Mouse (Mus musculus): ENCODE measurements around the gene AW011738. TPM values are rescaled to one million over a fixed set of nuclear protein-coding genes. Genes with fewer than 3 reads are reported as not detected.

The AW011738 gene
- polyA plus RNA-seq, 1 experiment from 2014 or later = 0.72 TPM

DNA sequence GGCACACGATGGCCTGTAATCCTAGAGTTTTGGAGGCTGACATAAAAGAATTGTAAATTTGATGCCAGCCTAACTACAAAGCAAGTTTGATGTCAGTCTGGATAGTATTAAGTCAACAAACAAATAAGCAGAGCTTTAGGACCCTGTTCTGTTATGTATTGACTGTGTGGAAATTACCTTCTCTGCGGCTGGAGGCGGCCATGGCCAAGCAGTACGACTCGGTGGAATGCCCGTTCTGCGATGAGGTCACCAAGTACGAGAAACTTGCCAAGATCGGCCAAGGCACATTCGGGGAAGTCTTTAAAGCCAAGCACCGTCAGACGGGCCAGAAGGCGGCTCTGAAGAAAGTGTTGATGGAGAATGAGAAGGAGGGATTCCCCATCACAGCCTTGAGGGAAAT lies 10.0 kb downstream of the AW011738 start:
- ATAC-seq (ENCODE audit: insufficient read depth) (no peak), DNase-seq (no peak)
- H3K27ac ChIP-seq (ENCODE audit: low read depth) = no peak overlapping the region
- 90% methylated on average over 13 of the region's 13 CpGs for WGBS
- no peak overlapping the region for H3K4me3 ChIP-seq (ENCODE audit: low read depth, low read length)
- no peak overlapping the region for H3K9ac ChIP-seq
- no peak overlapping the region for H3K4me2 ChIP-seq
- H3K36me3 ChIP-seq (ENCODE audit: insufficient read depth) = no peaks in the 10 kb centered on the region
- H3K9me3 ChIP-seq (ENCODE audit: low read depth, low read length) = no peaks in the 10 kb centered on the region
- no peak for TF ChIP-seq CTCF (IDR thresholded peaks at IDR 0.05; ENCODE audit: low read depth)
- no peaks in the 10 kb centered on the region for H3K4me1 ChIP-seq (ENCODE audit: insufficient read depth)
- no peaks in the 10 kb centered on the region for H3K27me3 ChIP-seq (ENCODE audit: insufficient read depth, low read length)

DNA sequence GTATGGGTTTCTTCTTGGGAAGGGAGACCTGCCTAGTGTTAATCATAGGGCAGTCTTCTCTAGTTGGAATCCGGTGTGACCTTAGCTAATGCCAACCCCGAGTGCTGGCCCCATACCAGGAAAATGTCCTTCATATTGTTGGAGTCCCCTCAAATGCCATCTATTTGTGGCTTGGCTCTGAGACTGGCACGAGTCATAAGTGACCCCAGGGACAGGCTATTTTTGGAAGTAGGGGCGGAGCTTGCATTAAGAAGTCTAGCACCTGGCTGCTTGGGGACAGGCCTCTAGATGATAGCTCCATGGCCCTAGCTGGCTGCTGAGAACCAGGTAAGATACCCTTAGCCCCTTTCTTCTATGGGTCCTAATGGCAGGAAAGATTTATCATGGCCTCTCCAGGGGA lies 12.5 kb downstream of the AW011738 start, which contains the start of gene Perm1:
Gene Perm1, plus strand, starts transcription at position 220 of the 400 bp plus-strand sequence.
- no peak for DNase-seq
- Histone ChIP-seq H3K9me3 (ENCODE audit: low read depth, low read length) (no peaks in the 10 kb centered on the region), H3K27ac (ENCODE audit: low read depth) (no peak within 1 kb of the TSS), H3K27me3 (ENCODE audit: insufficient read depth, low read length) (no peaks in the 10 kb centered on the region), H3K4me2 (no peak within 1 kb of the TSS), H3K36me3 (ENCODE audit: insufficient read depth) (no peaks in the 10 kb centered on the region), H3K9ac (no peak within 1 kb of the TSS), H3K4me1 (ENCODE audit: insufficient read depth) (no peaks in the 10 kb centered on the region), H3K4me3 (ENCODE audit: low read depth, low read length) (no peak within 1 kb of the TSS)
- WGBS = 59% methylated on average over 4 of the region's 4 CpGs
- ATAC-seq (ENCODE audit: insufficient read depth) = no peak
- TF ChIP-seq CTCF (IDR thresholded peaks at IDR 0.05; ENCODE audit: low read depth) = no peak

DNA sequence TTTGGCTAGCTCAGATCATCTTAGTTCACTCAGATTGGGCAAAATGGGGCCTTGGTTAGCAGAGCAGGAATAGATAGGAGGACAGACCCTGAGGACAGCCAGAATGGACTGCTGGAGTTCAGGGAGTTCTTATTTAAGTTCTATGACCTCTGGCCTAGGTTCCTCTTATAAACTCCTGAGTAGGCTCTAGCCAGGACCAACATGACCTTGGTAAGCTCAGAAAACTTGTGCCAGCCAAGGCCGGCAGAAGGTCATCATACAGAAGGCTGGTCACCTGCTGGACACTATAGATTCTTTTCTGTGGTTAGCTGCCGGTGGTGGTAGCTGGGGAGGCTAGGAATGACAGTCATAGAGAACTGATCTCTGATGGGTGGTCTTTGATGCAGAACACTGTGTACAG lies 13.1 kb downstream of the AW011738 start:
- ATAC-seq (ENCODE audit: insufficient read depth) (no peak), DNase-seq (no peak)
- H3K9me3 ChIP-seq (ENCODE audit: low read depth, low read length) = no peaks in the 10 kb centered on the region
- H3K27ac ChIP-seq (ENCODE audit: low read depth) = no peak overlapping the region
- no peaks in the 10 kb centered on the region for H3K27me3 ChIP-seq (ENCODE audit: insufficient read depth, low read length)
- H3K4me1 ChIP-seq (ENCODE audit: insufficient read depth) = no peaks in the 10 kb centered on the region
- no peak overlapping the region for H3K4me2 ChIP-seq
- no peaks in the 10 kb centered on the region for H3K36me3 ChIP-seq (ENCODE audit: insufficient read depth)
- TF ChIP-seq CTCF (IDR thresholded peaks at IDR 0.05; ENCODE audit: low read depth) = no peak
- 79% methylated on average over 2 of the region's 2 CpGs for WGBS
- H3K4me3 ChIP-seq (ENCODE audit: low read depth, low read length) = no peak overlapping the region
- H3K9ac ChIP-seq = no peak overlapping the region

DNA sequence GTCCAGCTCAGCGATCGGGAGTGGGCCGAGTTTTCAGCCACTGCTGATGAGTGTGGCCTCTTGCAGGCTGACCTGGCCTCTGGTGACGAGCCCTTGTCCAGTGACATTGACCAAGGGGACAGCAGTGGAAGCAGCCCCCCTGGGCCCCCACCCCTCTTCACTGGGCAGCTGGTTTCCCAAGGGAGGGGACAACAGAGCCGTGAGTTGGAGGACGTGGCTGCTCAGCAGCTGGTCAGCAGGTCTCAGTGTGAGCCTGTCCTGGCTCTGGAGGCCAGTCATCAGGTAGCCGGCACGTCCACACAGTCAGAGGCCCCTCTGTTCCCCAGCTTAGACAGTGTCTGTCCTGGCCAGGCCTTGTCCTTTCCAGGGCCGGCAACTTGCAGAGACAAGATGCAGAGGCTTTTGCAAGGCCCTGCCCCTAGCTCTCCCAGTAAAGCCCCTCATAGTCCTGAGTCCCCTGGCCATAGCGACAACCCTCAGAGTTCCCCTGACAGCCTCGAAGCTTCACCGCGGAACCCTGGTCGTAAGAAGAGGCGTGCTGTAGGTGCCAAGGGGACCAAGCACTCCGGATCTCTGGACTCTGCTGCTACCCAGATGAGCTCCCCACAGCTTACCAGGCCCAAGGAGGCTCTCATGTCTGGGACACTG lies 14.0 kb downstream of the AW011738 start:
- 80% methylated on average over 16 of the region's 16 CpGs for WGBS
- no peaks in the 10 kb centered on the region for H3K27me3 ChIP-seq (ENCODE audit: insufficient read depth, low read length)
- H3K4me2 ChIP-seq = no peak overlapping the region
- ATAC-seq (ENCODE audit: insufficient read depth) (peak; percentile 52; the same call in 1 of the 2 replicates), DNase-seq (no peak)
- no peaks in the 10 kb centered on the region for H3K9me3 ChIP-seq (ENCODE audit: low read depth, low read length)
- no peak overlapping the region for H3K4me3 ChIP-seq (ENCODE audit: low read depth, low read length)
- H3K4me1 ChIP-seq (ENCODE audit: insufficient read depth) = no peaks in the 10 kb centered on the region
- TF ChIP-seq CTCF (IDR thresholded peaks at IDR 0.05; ENCODE audit: low read depth) = no peak
- H3K9ac ChIP-seq = no peak overlapping the region
- H3K36me3 ChIP-seq (ENCODE audit: insufficient read depth) = no peaks in the 10 kb centered on the region
- no peak overlapping the region for H3K27ac ChIP-seq (ENCODE audit: low read depth)

DNA sequence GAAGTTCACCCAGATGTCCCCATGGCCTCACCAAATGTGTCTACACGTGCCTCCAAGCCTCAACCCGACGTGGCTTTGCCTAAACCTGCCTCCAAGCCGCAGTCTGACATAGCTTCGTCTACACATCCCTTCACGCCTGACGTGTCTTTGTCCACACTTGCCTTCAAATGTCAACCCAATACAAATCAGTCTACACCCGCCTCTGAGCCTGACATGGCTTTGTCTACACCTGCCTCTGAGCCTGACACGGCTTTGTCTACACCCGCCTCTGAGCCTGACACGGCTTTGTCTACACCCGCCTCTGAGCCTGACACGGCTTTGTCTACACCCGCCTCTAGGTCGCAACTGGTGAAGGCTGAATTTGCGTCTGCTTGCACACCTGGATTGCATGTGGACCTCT lies 14.7 kb downstream of the AW011738 start:
- 69% methylated on average over 16 of the region's 16 CpGs for WGBS
- TF ChIP-seq CTCF (IDR thresholded peaks at IDR 0.05; ENCODE audit: low read depth) = no peak
- DNase-seq = no peak
- Histone ChIP-seq H3K9me3 (ENCODE audit: low read depth, low read length) (no peaks in the 10 kb centered on the region), H3K27ac (ENCODE audit: low read depth) (no peak overlapping the region), H3K4me3 (ENCODE audit: low read depth, low read length) (no peak overlapping the region), H3K9ac (no peak overlapping the region), H3K4me1 (ENCODE audit: insufficient read depth) (no peaks in the 10 kb centered on the region), H3K36me3 (ENCODE audit: insufficient read depth) (no peaks in the 10 kb centered on the region), H3K4me2 (no peak overlapping the region), H3K27me3 (ENCODE audit: insufficient read depth, low read length) (no peaks in the 10 kb centered on the region)
- no peak for ATAC-seq (ENCODE audit: insufficient read depth)

DNA sequence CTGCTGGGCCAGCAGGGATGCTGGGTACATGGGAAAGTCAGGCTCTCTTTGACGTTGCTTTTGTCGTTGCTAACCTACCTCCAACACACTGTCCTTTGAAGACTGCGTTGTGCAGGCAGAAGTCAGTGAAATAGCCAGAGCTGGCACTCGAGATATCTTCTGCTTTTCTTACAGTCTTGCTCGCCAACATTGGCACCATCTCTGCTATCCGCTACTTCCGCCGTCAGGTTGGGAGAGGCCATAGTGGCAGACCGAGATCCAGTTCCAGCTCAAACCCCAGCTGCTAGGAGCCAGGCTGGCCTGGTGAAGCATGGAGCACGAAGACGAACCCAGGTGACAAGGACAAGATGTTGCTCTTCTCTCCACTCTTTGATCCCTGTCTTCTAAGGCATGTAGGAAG lies 16.8 kb downstream of the AW011738 start:
- H3K27me3 ChIP-seq (ENCODE audit: insufficient read depth, low read length) = no peaks in the 10 kb centered on the region
- ATAC-seq (ENCODE audit: insufficient read depth) (no peak), DNase-seq (no peak)
- H3K27ac ChIP-seq (ENCODE audit: low read depth) = no peak overlapping the region
- no peaks in the 10 kb centered on the region for H3K9me3 ChIP-seq (ENCODE audit: low read depth, low read length)
- no peak overlapping the region for H3K4me2 ChIP-seq
- TF ChIP-seq CTCF (IDR thresholded peaks at IDR 0.05; ENCODE audit: low read depth) = no peak
- 87% methylated on average over 11 of the region's 11 CpGs for WGBS
- H3K4me1 ChIP-seq (ENCODE audit: insufficient read depth) = no peaks in the 10 kb centered on the region
- H3K9ac ChIP-seq = no peak overlapping the region
- no peaks in the 10 kb centered on the region for H3K36me3 ChIP-seq (ENCODE audit: insufficient read depth)
- no peak overlapping the region for H3K4me3 ChIP-seq (ENCODE audit: low read depth, low read length)

DNA sequence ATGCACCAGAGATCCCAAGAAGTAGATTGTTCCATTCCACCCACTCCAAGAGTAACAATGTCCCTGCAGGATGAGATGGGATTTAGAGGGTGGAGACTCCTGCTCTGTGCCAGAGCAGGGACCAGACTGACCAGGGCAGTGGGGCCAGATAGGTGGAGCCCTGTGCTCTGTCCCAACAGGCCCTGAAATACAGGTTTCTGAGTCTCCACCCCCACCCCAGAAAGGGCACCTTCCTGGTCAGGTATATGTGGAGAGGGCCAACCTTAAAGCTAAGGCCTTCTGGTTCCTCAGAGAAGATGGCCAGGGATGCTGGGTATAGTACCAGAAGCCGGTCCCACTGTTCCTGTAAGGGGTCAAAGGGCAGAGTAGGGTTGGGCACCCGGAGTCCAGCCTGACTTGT lies 21.2 kb downstream of the AW011738 start:
- H3K4me3 ChIP-seq (ENCODE audit: low read depth, low read length) = no peak overlapping the region
- no peaks in the 10 kb centered on the region for H3K27me3 ChIP-seq (ENCODE audit: insufficient read depth, low read length)
- no peak for TF ChIP-seq CTCF (IDR thresholded peaks at IDR 0.05; ENCODE audit: low read depth)
- WGBS = 78% methylated on average over 2 of the region's 2 CpGs
- H3K9me3 ChIP-seq (ENCODE audit: low read depth, low read length) = no peaks in the 10 kb centered on the region
- DNase-seq = no peak
- 0 out of 2 replicates have a peak, but pooled peaks cover 3% of the 10 kb centered on the region for H3K4me1 ChIP-seq (ENCODE audit: insufficient read depth)
- H3K36me3 ChIP-seq (ENCODE audit: insufficient read depth) = peaks cover 4% of the 10 kb centered on the region
- H3K27ac ChIP-seq (ENCODE audit: low read depth) = no peak overlapping the region
- ATAC-seq (ENCODE audit: insufficient read depth) = no peak
- H3K9ac ChIP-seq = no peak overlapping the region
- no peak overlapping the region for H3K4me2 ChIP-seq

Data from lung, embryonic 14.5 days (tissue).